Comparison of ENCODE assay signal across 9 mouse cellular contexts in the genomic region with DNA sequence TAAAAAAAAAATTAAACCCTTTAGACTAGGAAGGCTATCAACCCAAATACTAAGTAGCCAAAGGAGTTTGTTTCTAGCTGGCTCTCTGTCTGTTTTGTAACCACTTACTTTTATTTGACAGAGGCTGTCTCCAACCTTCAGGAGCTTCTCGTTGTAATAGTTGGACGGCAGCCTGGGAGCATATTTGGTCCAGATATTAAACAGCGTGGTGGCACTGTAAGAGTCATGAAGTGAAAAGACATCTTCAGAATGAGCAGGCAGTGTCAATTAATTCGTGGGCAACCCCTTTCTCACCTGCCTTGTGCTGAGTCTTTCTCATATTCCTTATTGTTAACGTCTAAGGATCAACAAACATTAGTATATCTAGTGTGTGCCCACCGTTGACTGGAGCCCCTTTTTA. TPM values are rescaled to one million over a fixed set of nuclear protein-coding genes. Genes with fewer than 3 reads are reported as not detected.
DNase-seq lines count a peak whose midpoint lies in the region; ATAC-seq and TF ChIP-seq lines count a peak whose summit lies in the region.
"Had no signal": no experiment of that assay in that cellular context is flagged by ENCODE, and none has a peak within 500 bp of the region (broad histone marks: within the 10 kb centered on the region; RNA-seq: fewer than 3 reads in every experiment).

No protein-coding gene starts in this region.

- H3K9me3 ChIP-seq in kidney, embryonic 16.5 days (ENCODE audit: low read length), result no peaks in the 10 kb centered on the region
- no peaks in the 10 kb centered on the region for H3K9me3 ChIP-seq in ES-E14 (ENCODE audit: control insufficient read depth, insufficient read depth, low read depth, low read length)
- no peaks in the 10 kb centered on the region for H3K9me3 ChIP-seq in liver, embryonic 13.5 days (replicated peaks)
- H3K9me3 ChIP-seq: midbrain, embryonic 15.5 days had no signal

- no peak overlapping the region for H3K4me3 ChIP-seq in gastrocnemius, adult 2 months
- H3K4me3 ChIP-seq in kidney, embryonic 16.5 days (ENCODE audit: low read length), result no peak overlapping the region
- no peak overlapping the region for H3K4me3 ChIP-seq in ES-E14 (ENCODE audit: insufficient read depth in 1 of 2, low read depth in 1 of 2, low read length in 2 of 2, poor library complexity in 1 of 2, severe bottlenecking in 1 of 2)
- no peak overlapping the region for H3K4me3 ChIP-seq in liver, embryonic 13.5 days (replicated peaks)
- H3K4me3 ChIP-seq: midbrain, embryonic 15.5 days had no signal

- H3K4me1 ChIP-seq in kidney, embryonic 16.5 days (ENCODE audit: insufficient read depth, low read length), result no peaks in the 10 kb centered on the region
- peaks cover 0 to 1% of the 10 kb centered on the region in 2 experiments; a peak in 1 of 4 replicates for H3K4me1 ChIP-seq in ES-E14 (ENCODE audit: control insufficient read depth in 2 of 2, insufficient read depth in 2 of 2, low read length in 2 of 2, poor library complexity in 1 of 2)
- H3K4me1 ChIP-seq in liver, embryonic 13.5 days (replicated peaks), result peaks cover 38% of the 10 kb centered on the region
- H3K4me1 ChIP-seq: midbrain, embryonic 15.5 days had no signal

- no peak for TF ChIP-seq CTCF in gastrocnemius, adult 2 months (IDR thresholded peaks at IDR 0.05)

- H3K27me3 ChIP-seq in kidney, embryonic 16.5 days (ENCODE audit: insufficient read depth, low read length), result no peaks in the 10 kb centered on the region
- H3K27me3 ChIP-seq in liver, embryonic 13.5 days, result no peaks in the 10 kb centered on the region
- H3K27me3 ChIP-seq: midbrain, embryonic 15.5 days had no signal

- in situ Hi-C loops in ES-E14 (cut with MboI; ENCODE audit: low sequenced_read_pairs in 2 of 2, unreplicated experiment in 2 of 2), result loop anchor here (10.0 to 25.0 kb wide), 5 partner anchors 215 to 743 kb away; partner anchors contain the start of gene Snrpf (in 1 of the 2)

- H3K9ac ChIP-seq in kidney, embryonic 16.5 days (replicated peaks; ENCODE audit: low read length), result no peak overlapping the region
- no peak overlapping the region for H3K9ac ChIP-seq in ES-E14 (ENCODE audit: insufficient read depth, low read depth, low read length, poor library complexity, severe bottlenecking)
- H3K9ac ChIP-seq in liver, embryonic 13.5 days, result 0 out of 2 replicates have a peak overlapping the region, but pooled peaks have one; percentile 45
- H3K9ac ChIP-seq: midbrain, embryonic 15.5 days had no signal

- no peak for DNase-seq in gastrocnemius, adult 2 months
- DNase-seq in gastrocnemius, postnatal 10 days, result no peak
- DNase-seq in kidney, postnatal 10 days, result no peak
- DNase-seq in ES-E14 (ENCODE audit: low read depth, low spot score), result no peak
- no peak for DNase-seq in liver, embryonic 13.5 days
- no peak for DNase-seq in cerebellum, adult 8-10 months
- DNase-seq in cerebellum, postnatal 36 days, result no peak

- intact Hi-C loops in gastrocnemius, adult 2 months (cut with DNase I), result loop anchor here (10.0 kb wide), 1 partner anchor 215 kb away; no protein-coding TSS in a partner anchor

- H3K36me3 ChIP-seq in kidney, embryonic 16.5 days (ENCODE audit: insufficient read depth, low read length), result no peaks in the 10 kb centered on the region
- no peaks in the 10 kb centered on the region for H3K36me3 ChIP-seq in ES-E14 (ENCODE audit: control insufficient read depth, insufficient read depth, low read length, poor library complexity, severe bottlenecking)
- H3K36me3 ChIP-seq in liver, embryonic 13.5 days, result no peaks in the 10 kb centered on the region
- H3K36me3 ChIP-seq: midbrain, embryonic 15.5 days had no signal

- peak overlapping the region; percentile 85 for H3K27ac ChIP-seq in gastrocnemius, adult 2 months
- H3K27ac ChIP-seq in kidney, embryonic 16.5 days (ENCODE audit: low read length), result peak overlapping the region; percentile 13; the same call in 1 of the 2 replicates
- 0 out of 2 replicates have a peak overlapping the region, but pooled peaks have one; percentile 36 for H3K27ac ChIP-seq in ES-E14 (ENCODE audit: insufficient read depth, low read depth, low read length, poor library complexity, severe bottlenecking)
- H3K27ac ChIP-seq in liver, embryonic 13.5 days, result peak overlapping the region; percentile 90
- H3K27ac ChIP-seq: midbrain, embryonic 15.5 days had no signal

- ATAC-seq in kidney, embryonic 16.5 days (ENCODE audit: low FRiP score, low TSS enrichment), result no peak
- ATAC-seq in liver, embryonic 13.5 days (ENCODE audit: low read depth), result no peak
- ATAC-seq: midbrain, embryonic 15.5 days had no signal

- WGBS in kidney, embryonic 16.5 days, result 78% methylated on average over 6 of the region's 6 CpGs
- 39% methylated on average over 6 of the region's 6 CpGs for WGBS in liver, embryonic 13.5 days (ENCODE audit: insufficient replicate concordance)

- no peak overlapping the region for H3K4me2 ChIP-seq in kidney, embryonic 16.5 days (replicated peaks; ENCODE audit: low read depth, low read length)
- H3K4me2 ChIP-seq in liver, embryonic 13.5 days, result peak overlapping the region; percentile 51
- H3K4me2 ChIP-seq: midbrain, embryonic 15.5 days had no signal

TF ChIP-seq in ES-E14, 5 proteins besides CTCF, POLR2A, EP300 and RAD21:
- no peak for TF ChIP-seq HCFC1 (IDR thresholded peaks at IDR 0.05; ENCODE audit: borderline replicate concordance, insufficient read depth, low read length)
- TF ChIP-seq CHD2 (IDR thresholded peaks at IDR 0.05; ENCODE audit: low read depth, low read length), result no peak
- no peak for TF ChIP-seq MAFK (IDR thresholded peaks at IDR 0.05; ENCODE audit: insufficient read depth, low read depth, low read length)
- no peak for TF ChIP-seq ZNF384 (IDR thresholded peaks at IDR 0.05; ENCODE audit: low read depth, low read length)
- TF ChIP-seq ZC3H11A (IDR thresholded peaks at IDR 0.05; ENCODE audit: borderline replicate concordance, low read depth, low read length), result no peak

RNA-seq across cellular contexts. Expression of gene Cfap54, which starts 11.7 kb away (rescaled TPM):
- under 1 TPM; 0.31 to 0.59 TPM for total RNA-seq in gastrocnemius, adult 2 months (2021)
- 1 to 10 TPM in 1 of 2 experiments, under 1 TPM in 1; 0.54 to 1.1 TPM for total RNA-seq in gastrocnemius, postnatal 10 days (2021)
- 0.40 and 0.78 TPM in 2 replicates for polyA plus RNA-seq in kidney, embryonic 16.5 days (2015; fragmentation: Nextera tagmentation; extraction: Ambion mirVana)
- 0.31 and 0.53 TPM in 2 replicates for total RNA-seq in ES-E14 (2012; rRNA removed)
- 0.15 and 0.18 TPM in 2 replicates for polyA plus RNA-seq in liver, embryonic 13.5 days (2015; fragmentation: Nextera tagmentation; extraction: Ambion mirVana)

Comparison
In these comparisons a context has a peak if more than half of its experiments do, and no peak if none do; other contexts are left out.
1. H3K27ac ChIP-seq: peak in every context shown above with its lines; median percentile 90 in liver, embryonic 13.5 days; 85 in gastrocnemius, adult 2 months; 36 in ES-E14; 13 in kidney, embryonic 16.5 days.